Mouse (Mus musculus): Measurements from ENCODE around the gene Ccl26.

DNA sequence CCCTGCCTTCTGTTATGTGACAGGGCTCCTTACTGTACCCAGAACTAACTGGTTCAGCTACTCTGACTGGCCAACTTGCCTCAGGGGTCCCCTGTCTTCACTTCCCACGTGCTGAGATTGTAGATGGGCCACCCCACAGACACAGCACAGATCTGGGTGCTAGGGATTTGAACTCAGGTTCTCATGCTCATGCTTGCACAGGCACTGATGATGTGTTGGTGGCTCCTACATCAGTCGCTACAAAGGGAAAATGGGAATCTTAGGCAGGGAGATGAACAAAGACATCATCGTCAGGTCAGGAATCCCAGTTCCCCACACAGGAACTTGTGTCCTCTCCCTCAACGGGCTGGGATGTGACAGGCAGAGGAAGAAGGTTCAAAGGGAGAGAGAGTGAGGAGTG, 12.7 kb upstream of the Ccl26 start:
- TF ChIP-seq CTCF (IDR thresholded peaks at IDR 0.05; ENCODE audit: low read depth, low read length) (no peak), POLR2A (IDR thresholded peaks at IDR 0.05; ENCODE audit: borderline replicate concordance, low read depth, low read length) (no peak)
